Mouse (Mus musculus) adrenal gland, postnatal 14 days (tissue): ENCODE results near the gene Gm14418. TPM values are rescaled to one million over a fixed set of nuclear protein-coding genes. Genes with fewer than 3 reads are reported as not detected.

Experiments used
- DNase-seq: peaks from one replicate; pipeline ENCODE4 v3.0.0; 2021; ENCODE audit warnings: mixed read lengths
- long read RNA-seq, 2 experiments: library from polyadenylated mRNA; stranded (forward); transcript quantifications; one replicate each; pipeline ENCODE4 v2.0.0; 2021
- total RNA-seq: library from RNA; stranded (reverse); gene quantifications from 2 replicates; pipeline ENCODE4 v1.2.3, GENCODE M21; 2021

Gm14418 gene
- 16.2 and 19.2 TPM in 2 replicates for total RNA-seq
- long read RNA-seq, experiment 1, partial matches to known transcripts: 2 of 17 reads
- long read RNA-seq, experiment 1, other reads (novel, unspliced or antisense): 12 of 17 reads
- long read RNA-seq, experiment 2, partial matches to known transcripts: 2 of 9 reads
- long read RNA-seq, experiment 2, other reads (novel, unspliced or antisense): 4 of 9 reads

GRCm38 (mm10) chr2:177398096-177398495 is at the start of gene Gm14418:
Gm14418 (minus strand) TSS chr2:177398320.
- DNase-seq: peak; percentile 2

Other genes with a start within 250 kb of the Gm14418 start
- 34.8 and 35.8 TPM in 2 replicates for gene Gm14410, start 191.9 kb downstream of the Gm14418 start, total RNA-seq
- 0.64 and 1.2 TPM in 2 replicates for gene Gm14409, start 131.3 kb downstream of the Gm14418 start, total RNA-seq
- 1.3 and 1.7 TPM in 2 replicates for gene Gm14412, start 74.0 kb downstream of the Gm14418 start, total RNA-seq
- 49.8 and 54.1 TPM in 2 replicates for gene Zfp970, start 66.4 kb upstream of the Gm14418 start, total RNA-seq
- gene Gm14403, start 99.9 kb upstream of the Gm14418 start, total RNA-seq: 45.9 and 50.1 TPM in 2 replicates
- gene Gm14406, start 179.9 kb upstream of the Gm14418 start, total RNA-seq: 1.1 TPM in 1 of 2 replicates, not detected in the other